Mouse (Mus musculus): ENCODE results near the gene Olfr424.

Gene Olfr424

DNA sequence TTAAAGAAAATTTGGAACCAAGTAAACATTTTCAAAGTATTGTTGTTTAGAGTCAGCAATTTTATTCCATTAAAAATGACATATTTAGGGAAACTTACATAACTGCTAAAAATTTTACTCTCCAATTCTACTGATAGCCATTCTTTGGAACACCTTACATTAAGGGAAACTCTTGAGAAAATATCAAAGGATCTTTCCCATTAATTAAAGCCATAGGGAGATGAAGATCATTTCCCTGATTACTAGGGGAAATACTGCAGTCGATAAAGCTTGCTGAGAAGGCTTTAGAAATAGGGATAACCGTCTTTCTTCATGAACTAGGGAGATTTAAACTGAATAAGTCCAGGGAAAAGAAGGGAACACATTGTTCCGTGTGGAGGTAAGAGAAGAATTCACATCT lies at the start of gene Olfr424:
Gene Olfr424 (plus strand): TSS at position 301 of the 400 bp plus-strand sequence.
- DNase-seq (ENCODE audit: low read depth, low spot score) = no peak

DNA sequence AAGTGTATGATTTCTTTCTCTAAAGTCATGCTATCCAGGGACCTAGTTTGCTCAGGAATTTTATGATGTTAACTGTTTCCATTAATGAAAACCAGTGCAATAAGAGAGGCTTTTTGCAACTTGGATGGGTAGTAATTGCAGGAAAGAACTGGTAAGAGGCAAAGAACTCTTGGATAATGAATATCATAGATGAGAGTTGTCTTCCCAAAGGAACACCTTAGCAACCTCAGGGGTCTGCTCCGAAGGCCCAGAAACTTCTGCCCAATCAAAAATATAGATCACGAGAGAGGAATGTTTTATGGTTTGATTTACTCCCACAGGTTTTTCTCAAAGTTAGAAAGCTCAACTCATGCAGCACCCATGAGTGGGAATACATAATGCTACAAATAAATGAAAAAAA lies 47.3 kb upstream of the Olfr424 start, which contains the start of gene Olfr429:
Gene Olfr429 (plus strand): TSS at position 301 of the 400 bp plus-strand sequence.
- DNase-seq (ENCODE audit: low read depth, low spot score) = no peak

DNA sequence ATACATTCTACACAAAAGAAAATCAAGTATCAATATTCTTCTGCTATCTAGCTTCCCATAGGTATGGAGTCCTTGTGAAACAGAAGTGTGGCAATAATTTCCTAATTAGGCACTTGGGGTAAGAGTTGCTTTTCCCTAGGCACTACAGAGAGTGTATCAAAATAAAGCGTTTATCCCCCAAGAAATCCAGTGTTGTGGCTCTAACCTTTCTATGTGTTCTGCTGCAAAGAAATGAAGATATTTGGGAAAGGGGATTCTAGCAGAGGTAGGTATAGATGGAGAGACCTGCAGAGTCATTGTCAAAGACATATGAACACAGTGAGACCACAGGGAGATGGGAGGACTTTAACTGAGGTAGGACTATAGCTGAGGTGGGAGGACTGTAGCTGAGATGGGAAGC lies 34.7 kb upstream of the Olfr424 start, which contains the start of gene Olfr427:
Gene Olfr427 (plus strand): TSS at position 301 of the 400 bp plus-strand sequence.
- no peak for DNase-seq (ENCODE audit: low read depth, low spot score)

DNA sequence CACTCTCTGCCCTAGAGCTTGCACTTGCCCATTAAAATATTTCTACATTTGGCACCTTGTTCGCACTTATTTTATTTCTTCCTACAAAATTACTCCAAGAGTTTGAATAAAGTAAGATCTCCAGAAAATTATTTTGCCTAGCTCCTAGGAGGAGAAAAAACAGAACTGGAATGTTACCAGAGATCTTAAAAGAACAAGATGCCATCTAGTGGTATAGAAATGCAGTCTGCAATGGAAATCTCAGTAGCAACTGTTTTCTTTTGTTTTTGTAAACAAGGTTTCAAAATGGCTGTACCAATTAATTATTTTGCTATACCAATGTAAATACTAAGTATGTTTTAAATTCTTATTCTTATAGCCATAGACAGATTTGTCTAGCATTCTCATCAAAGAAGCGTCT lies 27.6 kb upstream of the Olfr424 start:
- DNase-seq (ENCODE audit: low read depth, low spot score) = peak; percentile 3

- DNase-seq (ENCODE audit: low read depth, low spot score) = no peak
Observed at GRCm38 (mm10) chr1:174121062-174121461, 10.3 kb upstream of the Olfr424 start, which contains the start of gene Olfr231. Gene Olfr231, minus strand, starts transcription at chr1:174121162.

- no peak for DNase-seq (ENCODE audit: low read depth, low spot score)
Observed at GRCm38 (mm10) chr1:174131999-174132398, 682 bp downstream of the Olfr424 start.

- no peak for DNase-seq (ENCODE audit: low read depth, low spot score)
Observed at GRCm38 (mm10) chr1:174141384-174141783, 10.1 kb downstream of the Olfr424 start.

DNA sequence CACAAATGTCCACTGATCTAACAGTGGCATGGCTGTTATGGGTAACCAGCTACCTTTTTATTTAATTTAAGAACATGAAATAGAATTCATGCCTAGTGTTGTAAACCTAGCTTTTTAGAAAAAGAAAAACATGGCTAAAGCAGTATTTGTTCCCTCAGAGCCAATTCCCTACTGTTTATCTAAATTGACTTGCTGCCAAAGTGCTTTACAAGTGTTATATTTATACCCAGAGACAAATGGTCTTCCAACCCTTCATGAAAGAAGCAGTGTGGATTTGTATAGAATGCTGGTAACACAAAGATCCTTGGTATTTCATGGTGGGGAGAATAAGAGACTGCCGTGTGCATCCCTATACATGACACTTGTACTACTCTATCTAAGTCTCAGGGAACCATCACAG lies 15.4 kb downstream of the Olfr424 start:
- DNase-seq (ENCODE audit: low read depth, low spot score) = no peak

DNA sequence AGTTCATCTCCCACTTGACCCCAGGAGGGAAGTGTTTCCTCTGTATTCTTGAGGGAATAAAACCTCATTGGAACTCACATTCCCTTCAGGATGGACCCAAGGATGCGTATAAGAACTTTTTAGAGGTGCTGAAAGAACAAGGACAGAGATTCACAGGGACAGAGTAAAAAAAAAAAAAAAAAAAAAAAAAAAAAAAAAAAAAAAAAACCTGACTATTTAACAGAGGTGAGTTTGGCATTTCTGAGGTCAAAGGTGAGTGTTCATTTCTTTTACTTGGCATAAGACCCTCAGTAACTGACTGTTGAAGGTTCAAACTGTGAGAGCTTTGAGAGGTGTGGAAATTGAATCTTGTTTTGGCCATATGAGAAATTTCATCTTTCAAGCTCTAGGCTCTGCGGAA lies 18.0 kb downstream of the Olfr424 start:
- DNase-seq (ENCODE audit: low read depth, low spot score) = no peak

DNA sequence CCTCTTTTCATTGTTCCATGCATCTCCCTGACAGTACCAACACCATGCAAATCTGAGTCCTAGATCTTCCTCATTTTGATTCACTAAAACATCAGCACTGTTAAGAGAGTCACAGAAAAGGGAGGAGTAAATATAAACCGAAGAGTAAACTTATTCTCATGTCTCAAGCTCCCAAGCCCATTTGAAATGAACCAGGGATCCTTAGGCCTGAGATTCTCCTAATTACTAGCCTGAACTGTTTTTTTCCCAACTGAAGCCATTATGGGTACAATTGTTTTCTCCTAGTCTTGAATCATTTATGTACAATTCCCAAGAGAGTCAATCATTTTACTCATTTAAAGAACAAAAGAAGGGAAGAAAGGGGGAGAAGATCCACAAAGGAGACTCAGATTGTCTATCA lies 24.0 kb downstream of the Olfr424 start, which contains the start of gene Olfr420:
Gene Olfr420 (plus strand): TSS at position 301 of the 400 bp plus-strand sequence.
- no peak for DNase-seq (ENCODE audit: low read depth, low spot score)

- DNase-seq (ENCODE audit: low read depth, low spot score) = no peak
Observed at GRCm38 (mm10) chr1:174157622-174158021, 26.3 kb downstream of the Olfr424 start.

- DNase-seq (ENCODE audit: low read depth, low spot score) = no peak
Observed at GRCm38 (mm10) chr1:174158512-174158911, 27.2 kb downstream of the Olfr424 start.

DNA sequence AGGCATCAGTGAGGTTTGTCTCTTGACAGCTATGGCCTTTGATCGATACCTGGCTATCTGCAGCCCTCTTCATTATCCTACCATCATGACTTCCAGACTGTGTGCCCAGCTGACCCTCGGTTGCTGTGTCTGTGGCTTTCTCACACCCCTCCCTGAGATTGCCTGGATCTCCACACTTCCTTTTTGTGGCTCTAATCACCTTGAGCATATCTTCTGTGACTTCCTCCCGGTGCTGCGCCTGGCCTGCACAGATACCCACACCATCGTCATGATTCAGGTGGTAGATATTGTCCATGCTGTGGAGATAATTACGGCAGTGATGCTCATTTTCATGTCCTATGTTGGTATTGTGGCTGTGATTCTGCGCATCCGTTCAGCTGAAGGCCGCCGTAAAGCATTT lies 27.8 kb downstream of the Olfr424 start:
- DNase-seq (ENCODE audit: low read depth, low spot score) = no peak

GRCm38 (mm10) chr1:174169024-174169423 lies 37.7 kb downstream of the Olfr424 start:
- DNase-seq (ENCODE audit: low read depth, low spot score) = no peak

- no peak for DNase-seq (ENCODE audit: low read depth, low spot score)
Observed at GRCm38 (mm10) chr1:174170706-174171501, 39.6 kb downstream of the Olfr424 start.

DNA sequence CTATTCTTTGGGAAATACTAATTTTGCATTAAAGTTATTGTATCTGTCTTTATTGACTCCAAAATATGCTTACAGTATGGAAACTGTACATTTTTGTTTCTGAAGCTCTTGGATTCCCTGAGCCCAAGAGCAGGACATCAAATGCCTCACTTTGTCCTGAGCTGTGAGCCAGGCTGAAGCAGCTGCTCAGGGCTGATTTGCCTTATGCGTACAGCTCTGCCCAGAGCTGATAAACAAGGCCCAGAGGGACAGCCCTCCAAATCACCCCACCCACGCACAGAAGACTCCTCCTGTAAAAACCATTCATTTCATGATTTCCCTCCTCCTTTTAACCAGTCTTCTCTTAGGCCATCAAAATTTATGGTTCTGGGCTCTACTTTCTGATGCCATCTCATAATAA lies 40.2 kb downstream of the Olfr424 start:
- DNase-seq (ENCODE audit: low read depth, low spot score) = peak; percentile 33

- peak; percentile 18 for DNase-seq (ENCODE audit: low read depth, low spot score)
Observed at GRCm38 (mm10) chr1:174172605-174173004, 41.3 kb downstream of the Olfr424 start, which contains the start of gene Spta1. Gene Spta1, plus strand, starts transcription at chr1:174172776.
